Mouse (Mus musculus) spleen, adult 2 months (tissue): ENCODE results near the gene H2-Eb2.

Experiments used
- CTCF ChIP-seq: fragments of 200-500 bp; IDR thresholded peaks from 2 replicates; pipeline ENCODE4 v1.5.1; 2011; ENCODE audit warnings: mild to moderate bottlenecking, inconsistent platforms; ENCODE audit not compliant: insufficient read depth, insufficient read length, insufficient replicate concordance; ENCODE audit errors: extremely low read depth
- POLR2A ChIP-seq: fragments of 200-500 bp; IDR thresholded peaks from 2 replicates; pipeline ENCODE4 v1.6.1; 2011; ENCODE audit warnings: low read depth, low read length, inconsistent platforms

GRCm38 (mm10) chr17:34306407-34306806 is 19.1 kb upstream of the H2-Eb2 start:
- TF ChIP-seq POLR2A, result peak; percentile 66
- no peak for TF ChIP-seq CTCF
